Mouse (Mus musculus) C2C12 (cell line): ENCODE results near the gene Snx17. TPM values are rescaled to one million over a fixed set of nuclear protein-coding genes. Genes with fewer than 3 reads are reported as not detected.
A peak's percentile ranks its signal among the peaks of the same experiment; 100 is the strongest.

ENCODE experiments used
- H3K27me3 ChIP-seq: one replicate; pipeline ENCODE4 v1.6.1; 2011; ENCODE audit not compliant: control insufficient read depth, insufficient read depth, insufficient read length
- H3K36me3 ChIP-seq: one replicate; pipeline ENCODE4 v1.6.1; 2011; ENCODE audit not compliant: control insufficient read depth, insufficient read depth
- H3K4me3 ChIP-seq: one replicate; pipeline ENCODE4 v1.5.1; 2011; ENCODE audit warnings: mild to moderate bottlenecking, control low read depth; ENCODE audit not compliant: poor library complexity, insufficient read depth, severe bottlenecking
- H3K79me2 ChIP-seq: one replicate; pipeline ENCODE4 v1.6.1; 2011; ENCODE audit not compliant: control insufficient read depth, insufficient read depth
- H3K79me3 ChIP-seq: one replicate; pipeline ENCODE4 v1.6.1; 2011; ENCODE audit warnings: low read depth, control low read depth
- H3ac ChIP-seq: one replicate; pipeline ENCODE3; 2011; ENCODE audit warnings: low read depth; ENCODE audit not compliant: control insufficient read depth, insufficient read length
- CEBPB ChIP-seq: IDR thresholded peaks from one replicate; pipeline ENCODE4 v1.6.1; 2011; ENCODE audit warnings: low read depth, mild to moderate bottlenecking, control low read depth, moderate library complexity
- CTCF ChIP-seq: IDR thresholded peaks from one replicate; pipeline ENCODE4 v1.5.1; 2011; ENCODE audit not compliant: control insufficient read depth, insufficient read depth, insufficient read length
- FOSL1 ChIP-seq: IDR thresholded peaks from one replicate; pipeline ENCODE4 v1.8.0; 2011; ENCODE audit warnings: mild to moderate bottlenecking, low read length; ENCODE audit not compliant: poor library complexity, insufficient read depth, severe bottlenecking
- MAX ChIP-seq: IDR thresholded peaks from one replicate; pipeline ENCODE4 v1.6.1; 2011; ENCODE audit warnings: mild to moderate bottlenecking, control low read depth
- MYOD1 ChIP-seq: IDR thresholded peaks from one replicate; pipeline ENCODE4 v1.6.1; 2011; ENCODE audit warnings: low read depth; ENCODE audit not compliant: control insufficient read depth, insufficient read length
- MYOG ChIP-seq: IDR thresholded peaks from one replicate; pipeline ENCODE4 v1.6.1; 2011; ENCODE audit not compliant: control insufficient read depth, insufficient read length; ENCODE audit errors: extremely low read depth
- USF1 ChIP-seq: IDR thresholded peaks from one replicate; pipeline ENCODE4 v1.6.1; 2011; ENCODE audit warnings: low read depth, mild to moderate bottlenecking, control low read depth, moderate library complexity
- polyA plus RNA-seq: library from polyadenylated mRNA; unstranded; fragments of >200 nt; fragmentation: generic; extraction: Trizol; gene quantifications from one replicate; pipeline ENCODE4 v1.2.1, GENCODE M21; 2012; ENCODE audit warnings: missing spikeins

The Snx17 gene
- polyA plus RNA-seq, 1 experiment = 115 TPM

DNA sequence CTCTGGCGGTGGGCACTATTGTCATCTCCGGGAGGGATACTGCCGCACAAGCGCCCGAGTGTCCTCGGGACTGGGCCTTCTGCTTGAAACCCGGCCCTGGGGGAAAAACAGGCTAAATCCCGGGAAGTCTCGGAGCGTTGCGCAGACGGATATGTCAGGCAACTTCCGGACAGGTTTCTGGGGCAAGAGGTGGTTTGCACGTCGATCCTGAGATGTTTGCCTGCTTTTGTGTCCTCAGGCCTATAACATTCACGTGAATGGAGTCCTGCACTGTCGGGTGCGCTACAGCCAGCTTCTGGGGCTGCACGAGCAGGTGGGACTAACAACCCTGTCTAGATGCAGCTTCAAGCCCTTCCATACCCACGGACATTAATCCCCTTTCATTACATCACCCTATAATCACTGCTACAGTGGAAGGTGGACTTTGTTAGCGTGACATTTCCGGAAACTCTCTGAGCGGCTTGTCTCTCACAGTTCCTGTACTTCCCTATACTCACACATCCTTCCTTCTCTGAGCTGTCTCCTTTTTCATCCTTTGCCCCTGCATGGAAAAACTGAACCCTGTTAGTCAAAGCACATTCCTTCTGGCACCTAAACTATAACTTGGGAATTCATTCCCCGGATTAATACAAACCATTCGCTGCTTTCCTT is 729 bp downstream of the Snx17 start:
- Histone ChIP-seq H3K36me3 (peaks cover 71% of the 10 kb centered on the region), H3K4me3 (peak overlapping the region; percentile 90), H3ac (peak overlapping the region; percentile 75), H3K79me3 (peaks cover 19% of the 10 kb centered on the region), H3K79me2 (peaks cover 40% of the 10 kb centered on the region), H3K27me3 (no peaks in the 10 kb centered on the region)
- TF ChIP-seq FOSL1 = no peak
- no peak for TF ChIP-seq MAX
- no peak for TF ChIP-seq CTCF
- TF ChIP-seq MYOD1 = no peak
- no peak for TF ChIP-seq CEBPB
- no peak for TF ChIP-seq MYOG
- TF ChIP-seq USF1 = no peak

DNA sequence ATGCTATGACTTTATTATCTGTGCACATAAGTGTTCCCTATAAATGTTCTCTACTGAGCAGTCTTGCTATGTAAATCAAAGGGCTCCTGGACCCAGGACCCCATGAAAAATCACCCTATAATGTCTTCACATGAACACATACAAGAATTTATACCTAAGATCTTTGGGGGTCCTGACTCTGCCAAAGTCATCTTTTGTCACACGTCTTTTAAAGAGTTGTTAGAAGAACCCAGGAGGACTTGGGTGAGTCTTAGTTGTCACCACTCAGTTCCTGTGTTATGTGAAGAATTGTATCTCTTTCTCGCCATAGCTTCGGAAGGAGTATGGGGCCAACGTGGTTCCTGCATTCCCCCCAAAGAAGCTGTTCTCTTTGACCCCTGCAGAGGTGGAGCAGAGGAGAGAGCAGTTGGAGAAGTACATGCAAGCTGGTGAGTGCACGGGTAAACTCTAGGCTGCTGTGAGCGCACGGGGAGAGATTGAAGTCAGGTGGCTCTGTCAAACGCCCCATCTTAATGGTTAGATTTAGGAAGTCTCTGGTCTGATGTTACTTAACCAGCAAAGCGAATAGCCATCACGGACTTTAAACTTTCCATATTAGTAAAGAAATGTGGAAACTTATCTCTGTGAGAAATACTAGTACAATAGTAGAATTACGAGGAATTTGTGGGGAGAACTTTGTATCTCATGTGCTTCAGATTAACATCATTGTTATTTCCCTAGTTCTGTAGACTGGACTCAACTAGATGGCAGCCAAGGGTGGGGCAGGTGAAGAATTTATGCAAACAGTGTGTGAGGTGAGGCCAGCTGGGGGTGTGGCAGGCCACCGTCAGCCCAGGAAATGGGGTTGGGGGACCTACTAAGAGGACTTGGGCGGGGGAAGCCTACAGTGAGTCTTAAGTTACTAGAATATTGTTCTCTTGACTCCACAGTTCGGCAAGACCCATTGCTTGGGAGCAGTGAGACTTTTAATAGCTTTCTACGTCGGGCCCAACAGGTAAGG is 1.8 kb downstream of the Snx17 start:
- peaks cover 72% of the 10 kb centered on the region for H3K36me3 ChIP-seq
- H3ac ChIP-seq = no peak overlapping the region
- peaks cover 40% of the 10 kb centered on the region for H3K79me2 ChIP-seq
- no peaks in the 10 kb centered on the region for H3K27me3 ChIP-seq
- H3K4me3 ChIP-seq = no peak overlapping the region
- TF ChIP-seq MYOD1 (no peak), CTCF (no peak), CEBPB (no peak), MYOG (no peak), FOSL1 (no peak), USF1 (no peak), MAX (no peak)
- H3K79me3 ChIP-seq = peaks cover 20% of the 10 kb centered on the region

DNA sequence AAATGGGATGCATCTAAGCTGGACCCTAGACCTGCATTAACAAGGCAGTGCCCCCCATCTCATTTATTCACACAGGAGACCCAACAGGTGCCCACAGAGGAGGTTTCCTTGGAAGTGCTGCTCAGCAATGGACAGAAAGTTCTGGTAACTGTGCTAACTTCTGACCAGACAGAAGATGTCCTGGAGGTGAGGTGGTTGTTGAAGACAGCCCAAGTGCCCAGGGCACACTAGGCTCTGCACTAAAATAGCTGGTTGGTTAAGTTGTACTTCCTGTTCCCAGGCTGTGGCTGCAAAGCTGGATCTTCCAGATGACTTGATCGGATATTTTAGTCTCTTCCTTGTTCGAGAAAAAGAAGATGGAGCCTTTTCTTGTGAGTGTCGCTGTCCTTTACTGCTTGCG is 2.6 kb downstream of the Snx17 start:
- H3K79me2 ChIP-seq = peaks cover 46% of the 10 kb centered on the region
- H3K4me3 ChIP-seq = no peak overlapping the region
- no peaks in the 10 kb centered on the region for H3K27me3 ChIP-seq
- H3ac ChIP-seq = no peak overlapping the region
- H3K36me3 ChIP-seq = peaks cover 72% of the 10 kb centered on the region
- TF ChIP-seq USF1 (no peak), MYOD1 (no peak), FOSL1 (no peak), MYOG (no peak), CEBPB (no peak), MAX (no peak), CTCF (no peak)
- peaks cover 21% of the 10 kb centered on the region for H3K79me3 ChIP-seq

DNA sequence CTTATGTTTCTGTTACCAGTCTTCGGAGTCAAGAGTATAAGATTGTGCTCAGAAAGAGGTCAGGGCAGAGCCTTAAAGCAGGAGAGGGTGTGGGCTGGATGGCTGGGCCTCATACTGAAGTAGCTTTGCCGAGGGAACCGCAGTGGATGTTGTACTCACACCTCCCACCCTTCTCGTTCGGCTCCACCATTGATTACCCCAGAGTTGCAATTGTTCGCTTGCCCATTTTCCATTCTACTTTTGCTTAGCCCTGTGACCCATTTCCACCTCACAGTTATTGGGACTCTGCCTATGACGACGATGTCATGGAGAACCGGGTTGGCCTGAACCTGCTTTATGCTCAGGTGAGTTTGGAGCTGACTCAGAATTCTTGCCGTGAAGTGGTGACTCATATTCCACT is 3.2 kb downstream of the Snx17 start:
- Histone ChIP-seq H3K79me3 (peaks cover 25% of the 10 kb centered on the region), H3ac (no peak overlapping the region), H3K4me3 (no peak overlapping the region), H3K27me3 (no peaks in the 10 kb centered on the region), H3K36me3 (peaks cover 69% of the 10 kb centered on the region), H3K79me2 (peaks cover 49% of the 10 kb centered on the region)
- TF ChIP-seq CEBPB = no peak
- TF ChIP-seq CTCF = no peak
- TF ChIP-seq FOSL1 = no peak
- no peak for TF ChIP-seq MYOG
- TF ChIP-seq MAX = no peak

DNA sequence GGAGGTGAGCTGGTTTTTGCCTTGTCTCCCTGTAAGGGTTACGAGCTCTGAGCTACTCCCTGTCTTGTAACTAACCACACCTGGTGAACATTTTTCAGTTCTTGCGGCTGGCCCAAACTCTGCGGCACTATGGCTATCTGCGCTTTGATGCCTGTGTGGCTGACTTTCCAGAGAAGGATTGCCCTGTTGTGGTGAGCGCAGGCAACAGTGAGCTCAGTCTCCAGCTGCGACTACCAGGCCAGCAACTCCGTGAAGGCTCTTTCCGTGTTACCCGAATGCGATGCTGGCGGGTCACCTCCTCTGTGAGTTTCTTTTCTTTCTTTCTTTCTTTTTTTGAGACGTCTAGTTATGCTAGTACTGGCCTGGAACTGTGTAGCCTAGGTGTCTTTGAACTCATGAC is 4.0 kb downstream of the Snx17 start:
- H3ac ChIP-seq = no peak overlapping the region
- no peaks in the 10 kb centered on the region for H3K27me3 ChIP-seq
- peaks cover 24% of the 10 kb centered on the region for H3K79me3 ChIP-seq
- TF ChIP-seq FOSL1 (no peak), MYOD1 (no peak)
- H3K4me3 ChIP-seq = no peak overlapping the region
- H3K79me2 ChIP-seq = peaks cover 48% of the 10 kb centered on the region
- peaks cover 69% of the 10 kb centered on the region for H3K36me3 ChIP-seq

DNA sequence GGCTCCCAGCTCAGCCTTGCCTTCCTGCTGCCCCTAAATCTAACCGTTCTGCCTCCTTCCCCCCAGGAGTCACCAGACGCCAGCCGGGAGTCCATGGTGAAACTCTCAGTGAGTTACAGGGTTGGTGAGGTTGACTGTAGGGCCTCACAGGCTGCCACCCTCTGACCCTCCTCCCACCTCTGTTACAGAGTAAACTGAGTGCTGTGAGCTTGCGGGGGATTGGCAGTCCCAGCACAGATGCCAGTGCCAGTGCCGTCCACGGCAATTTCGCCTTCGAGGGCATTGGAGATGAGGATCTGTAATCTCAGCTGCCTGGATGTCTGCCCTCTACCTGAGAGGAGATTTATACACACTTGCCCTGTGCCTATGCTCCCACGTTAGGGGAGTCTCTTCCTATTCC is 5.1 kb downstream of the Snx17 start:
- H3K27me3 ChIP-seq = no peaks in the 10 kb centered on the region
- H3K79me2 ChIP-seq = peaks cover 40% of the 10 kb centered on the region
- no peak overlapping the region for H3ac ChIP-seq
- H3K4me3 ChIP-seq = no peak overlapping the region
- no peak for TF ChIP-seq FOSL1
- H3K36me3 ChIP-seq = peaks cover 78% of the 10 kb centered on the region
- H3K79me3 ChIP-seq = peaks cover 21% of the 10 kb centered on the region
